Comparison of ENCODE assay signal across 8 mouse cellular contexts in the genomic region with DNA sequence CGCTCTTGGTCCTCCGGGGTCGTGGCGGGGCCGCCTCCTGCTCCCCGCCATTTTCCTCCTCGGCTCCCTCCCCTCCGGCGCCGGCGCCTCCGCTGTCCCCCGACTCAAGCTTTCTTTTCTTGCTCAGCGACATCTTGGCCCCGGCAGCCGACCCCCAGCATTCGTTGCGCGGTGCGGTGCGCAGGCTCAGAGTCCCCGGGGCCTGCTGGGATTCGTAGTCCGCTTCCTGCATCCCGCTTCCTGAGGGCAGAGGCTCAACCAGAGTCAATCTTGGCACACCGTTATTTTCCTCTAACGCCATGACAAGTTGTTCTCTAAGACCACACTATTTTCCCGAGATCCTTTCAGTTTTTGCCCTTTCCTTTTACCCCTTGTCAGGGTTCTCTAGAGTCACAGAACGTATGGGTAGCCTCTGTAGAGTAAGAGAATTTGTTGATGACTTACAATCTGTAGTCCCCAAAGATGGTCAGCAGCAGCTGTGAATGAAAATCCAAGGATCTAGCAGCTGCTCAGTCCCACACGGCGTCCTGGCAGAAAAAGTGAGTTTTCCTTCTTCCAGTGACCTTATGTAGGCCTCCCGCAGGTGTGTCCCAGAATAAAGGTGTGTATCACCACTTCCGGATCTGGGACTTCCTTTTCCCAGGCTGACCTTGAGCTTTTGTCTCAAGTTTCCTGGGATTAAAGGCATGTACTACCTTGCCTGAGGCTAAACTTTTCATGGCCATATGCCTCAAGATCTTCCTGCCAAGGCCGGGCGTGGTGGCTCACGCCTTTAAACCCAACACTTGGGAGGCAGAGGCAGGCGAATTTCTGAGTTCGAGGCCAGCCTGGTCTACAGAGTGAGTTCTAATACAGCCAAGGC. TPM values are rescaled to one million over a fixed set of nuclear protein-coding genes. Genes with fewer than 3 reads are reported as not detected.
DNase-seq lines count a peak whose midpoint lies in the region; ATAC-seq lines count a peak whose summit lies in the region.

A gene (minus strand): TSS at position 160 of the 862 bp plus-strand sequence.

- no peaks in the 10 kb centered on the region for H3K9me3 ChIP-seq in neural tube, embryonic 11.5 days (ENCODE audit: control insufficient read depth, low read length)
- H3K9me3 ChIP-seq in megakaryocyte, embryonic 14.5 days, result no peaks in the 10 kb centered on the region

- H3K4me2 ChIP-seq in neural tube, embryonic 11.5 days (ENCODE audit: low read depth), result peak within 1 kb of the TSS; percentile 75

- H3K4me1 ChIP-seq in neural tube, embryonic 11.5 days (ENCODE audit: control insufficient read depth, insufficient read depth, low read length), result peaks cover 7% of the 10 kb centered on the region
- peaks cover 11% of the 10 kb centered on the region for H3K4me1 ChIP-seq in megakaryocyte, embryonic 14.5 days

- peak; percentile 92 for ATAC-seq in neural tube, embryonic 11.5 days (ENCODE audit: insufficient read depth, low FRiP score, low TSS enrichment)
- ATAC-seq in inflammation-experienced regulatory T-cells, adult 6 months, result peak; percentile 93

- peak; percentile 93 for DNase-seq in neural tube, embryonic 11.5 days (ENCODE audit: low spot score)
- no peak for DNase-seq in neural tube, embryonic 10.5 days (ENCODE audit: extremely low spot score, low spot score)
- peak; percentile 94 for DNase-seq in embryo, embryonic 11 days
- DNase-seq in gastrocnemius, postnatal 14 days, result peak; percentile 90
- peak; percentile 59 to 91 for DNase-seq in left cerebral cortex, adult 9 months (ENCODE audit: low spot score in 2 of 2)
- peak; percentile 88 for DNase-seq in right cerebral cortex, postnatal 4 days

- H3K27me3 ChIP-seq in neural tube, embryonic 11.5 days (ENCODE audit: control insufficient read depth, insufficient read depth, low read length), result no peaks in the 10 kb centered on the region
- no peaks in the 10 kb centered on the region for H3K27me3 ChIP-seq in megakaryocyte, embryonic 14.5 days (replicated peaks)

- H3K4me3 ChIP-seq in neural tube, embryonic 11.5 days (ENCODE audit: low read depth, low read length), result peak within 1 kb of the TSS; percentile 92
- peak within 1 kb of the TSS; percentile 100 for H3K4me3 ChIP-seq in megakaryocyte, embryonic 14.5 days (replicated peaks)

- intact Hi-C loops in gastrocnemius, postnatal 14 days (cut with DNase I; ENCODE audit: low total_unique reads), result no loop called here

- H3K27ac ChIP-seq in neural tube, embryonic 11.5 days (ENCODE audit: low read depth, low read length), result peak within 1 kb of the TSS; percentile 91

- 19% methylated on average over 38 of the region's 38 CpGs for WGBS in neural tube, embryonic 11.5 days

- H3K36me3 ChIP-seq in neural tube, embryonic 11.5 days (ENCODE audit: control insufficient read depth, insufficient read depth, low read length), result no peaks in the 10 kb centered on the region
- peaks cover 19% of the 10 kb centered on the region for H3K36me3 ChIP-seq in megakaryocyte, embryonic 14.5 days (replicated peaks; ENCODE audit: low read length)

- peak within 1 kb of the TSS; percentile 98 for H3K9ac ChIP-seq in neural tube, embryonic 11.5 days (ENCODE audit: low read length)

RNA-seq across cellular contexts. Expression of the gene that starts here (rescaled TPM):
- 35.6 and 36.3 TPM in 2 replicates for polyA plus RNA-seq in neural tube, embryonic 11.5 days (2014; fragmentation: Nextera tagmentation; extraction: Ambion mirVana)
- 1 to 10 TPM; 3.5 to 3.8 TPM for total RNA-seq in gastrocnemius, postnatal 14 days (2021)
- 1 to 10 TPM; 2.9 to 5.1 (median 4.4) TPM for polyA plus RNA-seq in inflammation-experienced regulatory T-cells, adult 6 months (2017; shearing (Covaris generic))
- polyA plus RNA-seq in megakaryocyte, embryonic 14.5 days (2012; ENCODE audit: insufficient read depth, low replicate concordance), result 8.2 and 9.5 TPM in 2 replicates
